Mouse (Mus musculus) heart, embryonic 16.5 days (tissue): Measurements from ENCODE around the gene Oprm1. TPM values are rescaled to one million over a fixed set of nuclear protein-coding genes. Genes with fewer than 3 reads are reported as not detected.

Experiments
- ATAC-seq: fragments of 200-750 bp; cut with Nextera tagmentation; replicated peaks from 2 replicates; pipeline ENCODE4 v1.8.0; 2017; ENCODE audit warnings: moderate number of reproducible peaks; ENCODE audit not compliant: insufficient read depth, low FRiP score; ENCODE audit errors: extremely low read depth
- H3K27ac ChIP-seq: fragments of 300-500 bp; sonication (generic); 2 replicates; pipeline ENCODE4 v1.5.1; 2014; ENCODE audit warnings: mild to moderate bottlenecking, low read length, control low read depth, moderate library complexity
- H3K27me3 ChIP-seq: fragments of 300-500 bp; sonication (generic); 2 replicates; pipeline ENCODE4 v1.6.1; 2014; ENCODE audit warnings: low read length, mixed read lengths; ENCODE audit not compliant: control insufficient read depth, insufficient read depth
- H3K36me3 ChIP-seq: fragments of 300-500 bp; sonication (generic); 2 replicates; pipeline ENCODE4 v1.6.1; 2014; ENCODE audit not compliant: control insufficient read depth, insufficient read depth
- H3K4me1 ChIP-seq: fragments of 300-500 bp; sonication (generic); 2 replicates; pipeline ENCODE4 v1.6.1; 2014; ENCODE audit warnings: low read length, mixed read lengths; ENCODE audit not compliant: control insufficient read depth, insufficient read depth
- H3K4me2 ChIP-seq: fragments of 300-500 bp; sonication (generic); 2 replicates; pipeline ENCODE4 v1.6.1; 2014; ENCODE audit warnings: low read depth, mild to moderate bottlenecking, control low read depth, low read length
- H3K4me3 ChIP-seq: fragments of 300-500 bp; sonication (generic); 2 replicates; pipeline ENCODE4 v1.5.1; 2014; ENCODE audit warnings: mild to moderate bottlenecking, control low read depth, low read length
- H3K9ac ChIP-seq: fragments of 300-500 bp; sonication (generic); 2 replicates; pipeline ENCODE4 v1.6.1; 2014; ENCODE audit warnings: low read length, control low read depth
- H3K9me3 ChIP-seq: fragments of 300-500 bp; sonication (generic); replicated peaks from 2 replicates; pipeline ENCODE4 v1.6.1; 2016; ENCODE audit warnings: low read length; ENCODE audit not compliant: control insufficient read depth
- WGBS: fragments of 180-500 bp; shearing (Covaris S2); extraction: QIAGEN DNeasy Blood & Tissue Kit; methylation state at CpG from one replicate; pipeline ENCODE4 v1.1.7; 2014; 5-methylcytosine and 5-hydroxymethylcytosine counted together
- polyA plus RNA-seq: library from polyadenylated mRNA; unstranded; fragments of >200 nt; fragmentation: Nextera tagmentation; extraction: Ambion mirVana; gene quantifications from 2 replicates; pipeline ENCODE4 v1.2.1, GENCODE M21; 2015

The Oprm1 gene
- polyA plus RNA-seq, 1 experiment from 2014 or later: not detected

- no peak for ATAC-seq
- WGBS: 20% methylated on average over 6 of the region's 6 CpGs
- Histone ChIP-seq H3K27me3 (no peaks in the 10 kb centered on the region), H3K4me1 (peaks cover 2% of the 10 kb centered on the region; the same call in 1 of the 2 replicates), H3K9ac (0 out of 2 replicates have a peak overlapping the region, but pooled peaks have one; percentile 41), H3K9me3 (no peaks in the 10 kb centered on the region), H3K4me3 (peak overlapping the region; percentile 35), H3K36me3 (no peaks in the 10 kb centered on the region), H3K4me2 (peak overlapping the region; percentile 54), H3K27ac (no peak overlapping the region)
Measured at GRCm38 (mm10) chr10:6980236-6980635, 221.9 kb downstream of the Oprm1 start.

DNA sequence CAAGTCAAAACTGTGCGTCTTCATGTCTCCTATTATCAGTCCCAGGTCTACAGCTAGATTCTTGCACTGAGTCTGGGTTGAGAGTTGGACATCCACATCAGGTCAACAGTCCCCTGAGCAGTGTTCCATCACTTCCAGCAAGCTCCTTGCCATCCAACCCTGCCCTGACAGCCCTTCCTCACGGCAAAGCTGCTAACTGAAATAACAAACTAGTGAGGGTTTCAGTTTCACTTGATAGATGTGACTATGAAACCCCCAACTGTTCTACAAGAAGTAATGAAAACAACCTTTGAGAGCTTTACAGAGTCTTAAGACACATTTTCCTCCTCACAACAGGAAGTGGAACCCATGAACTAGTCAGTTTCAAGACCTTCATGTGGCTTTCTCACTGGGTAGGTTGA, 224.4 kb downstream of the Oprm1 start:
- peak overlapping the region; percentile 15; the same call in 1 of the 2 replicates for H3K4me2 ChIP-seq
- no peak overlapping the region for H3K9ac ChIP-seq
- no peaks in the 10 kb centered on the region for H3K36me3 ChIP-seq
- no peak overlapping the region for H3K4me3 ChIP-seq
- peaks cover 2% of the 10 kb centered on the region; the same call in 1 of the 2 replicates for H3K4me1 ChIP-seq
- H3K9me3 ChIP-seq: no peaks in the 10 kb centered on the region
- H3K27ac ChIP-seq: peak overlapping the region; percentile 74
- WGBS: 64% methylated on average over 2 of the region's 2 CpGs
- ATAC-seq: 0 out of 2 replicates have a peak, but pooled peaks have one; percentile 39
- H3K27me3 ChIP-seq: no peaks in the 10 kb centered on the region

GRCm38 (mm10) chr10:6983431-6983830, 225.1 kb downstream of the Oprm1 start:
- no peak overlapping the region for H3K4me3 ChIP-seq
- no peaks in the 10 kb centered on the region for H3K36me3 ChIP-seq
- peaks cover 2% of the 10 kb centered on the region; the same call in 1 of the 2 replicates for H3K4me1 ChIP-seq
- ATAC-seq: no peak
- no peak overlapping the region for H3K9ac ChIP-seq
- no peak overlapping the region for H3K4me2 ChIP-seq
- peak overlapping the region; percentile 27; the same call in 1 of the 2 replicates for H3K27ac ChIP-seq
- 92% methylated on average over 2 of the region's 2 CpGs for WGBS
- H3K27me3 ChIP-seq: no peaks in the 10 kb centered on the region
- no peaks in the 10 kb centered on the region for H3K9me3 ChIP-seq

GRCm38 (mm10) chr10:6986246-6986645, 227.9 kb downstream of the Oprm1 start:
- Histone ChIP-seq H3K27me3 (no peaks in the 10 kb centered on the region), H3K4me2 (no peak overlapping the region), H3K9me3 (no peaks in the 10 kb centered on the region), H3K4me1 (peaks cover 3% of the 10 kb centered on the region; the same call in 1 of the 2 replicates), H3K27ac (no peak overlapping the region), H3K4me3 (no peak overlapping the region), H3K9ac (no peak overlapping the region), H3K36me3 (no peaks in the 10 kb centered on the region)
- WGBS: 75% methylated on average over 4 of the region's 4 CpGs
- no peak for ATAC-seq

DNA sequence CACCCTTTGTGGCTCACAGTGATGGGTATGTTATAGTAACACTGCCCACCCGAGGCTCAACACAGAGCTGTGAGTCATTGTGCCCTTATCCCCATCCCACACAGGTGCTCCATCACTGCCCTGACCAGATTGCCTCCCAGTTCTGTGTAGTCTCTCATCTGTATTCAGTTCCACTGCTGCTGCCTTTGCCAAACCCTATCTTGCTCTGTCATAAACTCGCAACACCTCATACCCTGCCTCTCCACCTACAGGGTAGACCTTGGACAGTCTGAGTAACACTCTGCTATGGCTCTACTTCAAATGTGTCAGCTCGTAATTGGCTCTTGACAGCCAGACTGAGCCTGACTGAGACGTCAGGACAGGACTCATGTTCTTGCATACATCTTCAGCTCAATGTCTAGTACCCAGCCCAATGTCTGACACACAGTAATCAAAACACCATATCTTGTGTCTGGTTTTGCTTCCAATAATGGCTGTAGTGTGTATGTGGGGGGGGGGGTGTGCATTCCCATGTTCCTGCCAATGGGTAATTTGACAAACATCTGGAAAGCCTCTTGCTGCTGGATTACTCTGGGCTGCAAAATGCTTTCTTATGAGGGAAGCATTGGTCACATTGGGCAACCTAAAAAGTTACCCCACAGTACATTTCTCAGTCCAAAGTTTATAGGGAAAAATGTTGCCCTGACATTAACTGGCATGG, 229.2 kb downstream of the Oprm1 start:
- Histone ChIP-seq H3K36me3 (no peaks in the 10 kb centered on the region), H3K9me3 (no peaks in the 10 kb centered on the region), H3K27ac (no peak overlapping the region), H3K4me2 (no peak overlapping the region), H3K4me1 (peaks cover 3% of the 10 kb centered on the region; the same call in 1 of the 2 replicates), H3K27me3 (no peaks in the 10 kb centered on the region), H3K9ac (no peak overlapping the region), H3K4me3 (no peak overlapping the region)
- WGBS: 47% methylated on average over 4 of the region's 4 CpGs
- no peak for ATAC-seq

DNA sequence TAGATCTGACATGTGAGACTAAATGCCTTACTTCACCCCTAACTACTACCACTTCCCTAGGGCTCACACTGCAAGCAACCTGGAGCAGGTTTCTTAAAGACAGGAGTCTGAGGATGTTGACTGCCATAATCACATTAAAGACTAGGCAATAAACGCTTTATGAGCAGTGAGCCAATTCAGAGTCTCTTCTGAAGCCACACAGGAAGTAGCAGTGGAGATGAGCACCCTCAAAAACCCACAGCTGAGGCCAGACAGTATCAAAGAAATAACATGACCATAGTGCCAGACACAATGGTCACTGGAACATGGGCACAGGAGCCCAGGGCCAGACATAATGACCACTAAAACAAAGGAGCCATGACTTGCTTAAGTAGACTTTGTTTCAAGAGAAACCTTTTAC, 230.2 kb downstream of the Oprm1 start:
- no peak for ATAC-seq
- Histone ChIP-seq H3K4me3 (no peak overlapping the region), H3K9me3 (no peaks in the 10 kb centered on the region), H3K27ac (no peak overlapping the region), H3K9ac (no peak overlapping the region), H3K4me1 (peaks cover 3% of the 10 kb centered on the region; the same call in 1 of the 2 replicates), H3K27me3 (no peaks in the 10 kb centered on the region), H3K36me3 (no peaks in the 10 kb centered on the region), H3K4me2 (no peak overlapping the region)
- WGBS: 58% methylated on average over 1 of the region's 1 CpGs

DNA sequence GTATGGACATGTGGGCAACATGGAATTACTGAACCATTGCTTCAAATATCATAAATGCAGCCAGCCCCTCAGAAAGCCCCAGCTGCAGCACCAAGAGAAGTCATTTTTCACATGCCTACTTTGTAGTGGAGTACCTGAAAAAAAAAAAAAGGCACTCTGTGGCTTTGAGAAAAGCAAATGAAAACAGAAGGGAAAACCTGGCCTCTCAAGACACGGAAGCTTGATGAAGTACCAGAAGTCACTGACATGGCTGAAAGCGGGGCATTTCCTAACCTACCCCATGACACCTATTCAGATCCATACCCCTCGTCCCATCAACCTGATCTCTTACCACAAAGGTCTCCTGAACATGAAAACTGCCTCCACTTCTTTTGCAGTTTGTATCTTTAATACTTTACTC, 238.6 kb downstream of the Oprm1 start:
- Histone ChIP-seq H3K4me3 (no peak overlapping the region), H3K36me3 (no peaks in the 10 kb centered on the region), H3K4me1 (no peaks in the 10 kb centered on the region), H3K27ac (no peak overlapping the region), H3K9me3 (no peaks in the 10 kb centered on the region), H3K9ac (no peak overlapping the region), H3K4me2 (no peak overlapping the region), H3K27me3 (no peaks in the 10 kb centered on the region)
- 65% methylated on average over 3 of the region's 3 CpGs for WGBS
- ATAC-seq: no peak

DNA sequence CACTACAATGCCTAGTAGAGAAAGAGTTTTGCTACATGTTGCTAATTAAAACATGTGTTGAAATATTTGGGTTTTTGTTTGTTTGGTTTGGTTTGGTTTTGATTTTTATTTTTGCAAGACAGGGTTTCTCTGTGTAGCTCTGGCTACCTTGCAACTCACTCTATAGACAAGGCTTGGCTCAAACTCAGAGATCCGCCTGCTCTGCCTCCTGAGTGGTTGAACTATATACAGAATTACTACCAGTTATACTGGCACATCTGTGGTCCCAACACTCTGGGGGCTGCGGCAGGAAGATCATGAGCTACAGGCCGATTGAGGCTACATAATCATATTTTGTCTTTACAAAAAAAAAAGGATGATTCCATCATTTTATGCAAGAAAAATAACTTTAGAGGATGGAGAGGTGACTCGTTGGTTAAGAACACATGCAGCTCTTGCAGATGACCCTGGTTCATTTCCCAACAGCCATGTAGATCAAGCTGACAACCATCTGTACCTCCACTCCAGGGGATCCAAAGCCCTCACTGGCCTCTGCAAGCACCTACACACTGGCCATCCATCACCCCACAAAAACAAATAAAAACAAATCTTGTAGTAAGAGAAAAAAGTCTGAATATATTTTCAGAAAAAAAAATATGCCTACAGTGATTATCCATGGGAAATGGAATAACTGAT, 240.4 kb downstream of the Oprm1 start:
- H3K4me2 ChIP-seq: no peak overlapping the region
- H3K9ac ChIP-seq: no peak overlapping the region
- H3K36me3 ChIP-seq: no peaks in the 10 kb centered on the region
- no peak overlapping the region for H3K4me3 ChIP-seq
- 80% methylated on average over 4 of the region's 4 CpGs for WGBS
- H3K27me3 ChIP-seq: no peaks in the 10 kb centered on the region
- H3K27ac ChIP-seq: no peak overlapping the region
- ATAC-seq: no peak
- no peaks in the 10 kb centered on the region for H3K9me3 ChIP-seq
- H3K4me1 ChIP-seq: no peaks in the 10 kb centered on the region

GRCm38 (mm10) chr10:6999355-6999754, 241.0 kb downstream of the Oprm1 start:
- 82% methylated on average over 3 of the region's 3 CpGs for WGBS
- no peaks in the 10 kb centered on the region for H3K36me3 ChIP-seq
- no peak overlapping the region for H3K4me3 ChIP-seq
- H3K4me2 ChIP-seq: no peak overlapping the region
- H3K27me3 ChIP-seq: no peaks in the 10 kb centered on the region
- H3K4me1 ChIP-seq: no peaks in the 10 kb centered on the region
- H3K9ac ChIP-seq: no peak overlapping the region
- ATAC-seq: no peak
- H3K9me3 ChIP-seq: no peaks in the 10 kb centered on the region
- no peak overlapping the region for H3K27ac ChIP-seq
